Mouse (Mus musculus): ENCODE data around the gene Stam2.

GRCm38 (mm10) chr2:52758627-52759026, 16.5 kb upstream of the Stam2 start:
- TF ChIP-seq CTCF (IDR thresholded peaks at IDR 0.05; ENCODE audit: control insufficient read depth, insufficient read depth, insufficient read length) = peak; percentile 67
- no peak for TF ChIP-seq USF1 (IDR thresholded peaks at IDR 0.05; ENCODE audit: low read depth)
- no peak for TF ChIP-seq CEBPB (IDR thresholded peaks at IDR 0.05; ENCODE audit: low read depth)

Data from C2C12 (cell line).